Mouse (Mus musculus) heart, adult 18-20 months (tissue): Measurements from ENCODE around the gene Tmem132d. TPM values are rescaled to one million over a fixed set of nuclear protein-coding genes. Genes with fewer than 3 reads are reported as not detected.

ENCODE experiments used
- DNase-seq, 2 experiments: peaks; one replicate each; pipeline ENCODE4 v3.0.0; 2021 to 2022; ENCODE audit warnings: mixed read lengths in 1 of 2
- total RNA-seq, 2 experiments: library from RNA; stranded (reverse); gene quantifications; 2 replicates each; pipeline ENCODE4 v1.2.3; 2021

Gene Tmem132d
- total RNA-seq, 2 experiments from 2014 or later, result not detected

DNA sequence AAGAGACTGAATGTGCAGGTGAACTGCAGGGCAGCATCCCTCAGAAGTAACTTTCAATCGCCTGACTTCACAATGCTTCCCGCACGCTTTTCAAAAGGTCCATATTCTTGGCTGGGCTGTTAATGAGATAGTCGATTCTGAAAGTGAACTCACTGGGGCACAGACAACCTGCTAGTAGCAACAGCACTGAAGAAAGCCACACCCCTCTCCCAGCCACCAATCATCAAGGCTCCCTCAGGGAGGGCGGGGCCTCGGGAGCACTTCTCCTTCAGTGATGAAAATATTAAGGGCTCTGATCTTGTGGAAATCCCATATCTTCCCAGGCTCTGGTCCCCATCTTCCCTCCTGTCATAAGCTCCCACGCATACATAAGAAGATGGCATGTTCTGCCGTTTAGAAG, 27.8 kb downstream of the Tmem132d start:
- no peak for DNase-seq

DNA sequence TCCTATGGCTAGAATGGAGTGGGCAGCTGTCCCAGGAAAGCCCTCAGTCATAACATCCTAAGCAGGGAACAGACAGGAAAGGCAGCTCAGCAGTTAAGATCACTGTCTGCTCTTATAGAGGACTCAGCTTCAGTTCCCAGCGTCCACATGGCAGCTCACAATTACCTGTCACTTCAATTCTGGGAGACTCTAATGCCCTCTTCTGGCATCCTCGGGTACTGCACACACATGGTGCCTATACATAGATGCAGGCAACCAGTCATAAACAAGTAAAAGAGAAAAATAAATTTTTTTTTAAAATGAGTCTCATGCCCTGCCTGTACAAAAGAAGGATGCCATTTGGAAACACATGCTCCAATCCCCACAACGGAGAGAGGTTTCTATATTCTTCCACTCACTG, 28.7 kb downstream of the Tmem132d start:
- DNase-seq, result no peak

DNA sequence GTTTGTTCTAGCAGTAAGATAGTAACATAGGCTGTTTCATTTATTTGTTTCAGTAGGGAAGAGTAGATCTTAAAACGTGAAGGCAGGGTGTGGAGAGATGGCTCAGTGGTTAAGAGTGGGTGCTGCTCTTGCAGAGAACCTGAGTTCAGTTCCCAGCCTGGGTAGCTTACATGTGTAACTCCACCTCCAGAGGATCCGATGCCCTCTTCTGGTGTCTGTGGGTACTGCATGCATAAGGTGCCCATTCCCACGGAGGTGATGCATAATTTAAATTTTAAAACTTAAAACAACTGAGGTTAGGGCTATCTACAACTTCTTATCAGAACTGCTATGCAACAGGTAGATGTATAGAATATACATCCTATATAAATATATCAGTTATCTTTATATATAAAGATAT, 40.5 kb downstream of the Tmem132d start:
- no peak for DNase-seq

DNA sequence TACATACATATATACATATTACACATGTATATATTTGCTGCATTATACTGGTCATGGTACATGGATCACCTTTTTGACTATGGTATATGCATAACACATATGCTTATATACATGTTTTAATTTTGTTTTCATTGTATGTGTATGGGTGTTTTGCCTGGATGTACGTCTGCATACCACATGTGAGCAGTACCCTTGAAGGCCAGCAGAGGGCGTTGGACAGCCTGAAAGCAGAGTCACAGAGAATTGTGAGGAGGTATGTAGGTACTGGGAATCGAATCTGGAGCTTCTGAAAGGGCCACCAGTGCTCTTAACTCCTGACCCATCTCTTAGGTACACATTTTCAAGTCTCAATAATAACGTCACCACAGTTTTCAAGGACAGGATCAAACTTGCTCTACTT, 43.2 kb downstream of the Tmem132d start:
- DNase-seq, result no peak

DNA sequence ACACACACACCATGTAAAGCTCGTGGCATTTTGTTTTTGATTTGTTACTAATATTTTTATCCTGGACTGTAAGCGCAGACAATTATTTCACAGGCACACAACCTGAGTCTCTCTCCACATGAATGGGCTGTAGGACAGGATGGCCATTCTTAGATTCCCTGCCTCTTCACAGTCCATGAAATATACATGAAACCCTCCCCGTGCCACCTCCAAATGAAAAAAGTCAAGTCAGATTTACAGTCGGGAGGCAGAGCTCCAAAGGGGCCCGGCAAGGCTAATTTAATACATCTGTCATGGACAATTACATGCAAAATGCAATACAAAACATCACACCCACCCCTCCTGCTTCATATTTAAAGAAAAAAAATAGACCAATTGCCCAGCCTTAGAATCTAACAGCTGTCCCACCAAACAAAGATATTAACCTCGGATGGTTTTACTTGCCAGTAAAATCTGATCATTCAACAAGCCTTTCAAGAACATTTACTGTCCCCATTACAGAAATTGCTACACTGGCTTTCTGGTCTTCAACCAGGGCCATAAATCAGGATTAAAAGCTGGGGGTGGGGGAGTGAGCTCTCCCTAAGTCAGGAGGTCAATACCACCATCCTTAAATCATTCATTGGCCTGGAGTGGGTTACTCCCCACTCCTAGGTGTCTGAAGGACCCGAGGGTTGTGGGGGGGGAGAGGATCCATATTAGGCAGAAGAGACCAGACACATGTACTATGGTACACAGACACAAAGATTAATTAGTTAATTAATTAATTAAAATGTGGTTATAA, 44.3 kb downstream of the Tmem132d start:
- no peak for DNase-seq

DNA sequence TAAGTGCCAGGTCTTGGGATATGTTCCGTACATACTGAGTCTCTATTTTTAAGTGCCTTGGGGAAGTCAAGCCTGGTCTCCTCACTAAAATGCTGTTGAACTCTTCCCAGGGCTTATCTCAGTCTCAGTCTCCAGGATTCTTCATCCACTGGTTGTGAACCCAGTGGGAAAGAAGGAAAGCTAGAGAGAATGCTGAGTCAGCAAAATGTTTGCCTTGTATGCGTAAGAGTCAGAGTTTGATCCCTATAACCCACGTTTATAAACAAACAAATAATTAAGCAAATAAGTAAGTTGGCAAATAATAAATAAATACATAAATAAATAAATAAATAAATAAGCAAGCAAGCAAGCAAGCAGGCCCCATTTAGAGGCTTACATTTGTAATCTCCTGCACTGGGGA, 63.1 kb downstream of the Tmem132d start:
- no peak for DNase-seq

DNA sequence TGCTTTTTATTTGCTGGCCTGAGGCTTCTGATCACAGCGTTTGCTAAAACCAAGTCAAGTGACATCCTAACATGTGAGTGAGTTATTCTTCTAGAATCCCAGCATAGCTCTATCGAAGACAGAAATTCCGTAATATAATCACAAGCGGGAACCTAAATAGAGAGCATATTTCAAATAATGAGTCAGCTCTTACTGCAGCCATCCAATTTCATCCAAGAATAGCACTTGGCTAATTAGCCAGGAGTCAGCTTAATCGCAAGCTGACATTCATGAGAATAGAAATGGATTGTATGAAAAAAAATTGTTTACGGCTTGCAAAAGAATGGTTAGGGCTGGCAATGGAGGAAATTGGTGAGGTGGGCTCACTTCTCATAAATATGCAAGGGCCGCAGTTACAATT, 63.8 kb downstream of the Tmem132d start:
- DNase-seq, result no peak

DNA sequence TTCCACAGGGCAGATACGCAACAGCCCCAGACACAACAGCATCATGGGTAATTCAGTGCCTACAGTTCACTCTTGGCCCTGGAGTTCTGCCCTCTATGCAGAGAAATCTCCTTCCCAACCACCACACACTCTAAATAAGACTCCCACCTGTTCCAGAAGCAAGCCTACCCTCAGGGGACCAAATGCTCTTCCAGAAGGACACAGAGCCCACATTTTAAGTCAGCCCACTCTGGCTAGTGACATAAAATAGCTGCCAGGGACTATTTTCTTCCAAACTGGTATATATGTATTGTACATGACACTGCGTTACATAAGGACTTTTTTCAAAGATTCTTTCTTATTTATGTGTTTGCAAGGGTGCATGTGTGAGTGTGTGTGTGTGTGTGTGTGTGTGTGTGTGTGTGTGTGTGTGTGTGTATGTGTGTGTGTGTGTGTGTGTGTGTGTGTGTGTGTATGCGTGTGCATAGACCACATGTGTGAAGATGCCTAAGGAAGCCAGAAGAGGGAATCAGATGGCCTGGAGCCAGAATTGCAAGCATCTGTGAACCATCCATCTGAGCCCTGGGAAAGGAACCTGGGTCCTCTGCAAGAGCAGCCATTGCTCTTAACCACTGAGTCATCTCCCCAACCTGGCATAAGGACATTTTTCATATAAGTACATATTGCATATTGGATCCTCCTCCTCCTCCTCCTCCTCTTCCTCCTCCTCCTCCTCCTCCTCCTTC, 67.5 kb downstream of the Tmem132d start:
- DNase-seq, result no peak

DNA sequence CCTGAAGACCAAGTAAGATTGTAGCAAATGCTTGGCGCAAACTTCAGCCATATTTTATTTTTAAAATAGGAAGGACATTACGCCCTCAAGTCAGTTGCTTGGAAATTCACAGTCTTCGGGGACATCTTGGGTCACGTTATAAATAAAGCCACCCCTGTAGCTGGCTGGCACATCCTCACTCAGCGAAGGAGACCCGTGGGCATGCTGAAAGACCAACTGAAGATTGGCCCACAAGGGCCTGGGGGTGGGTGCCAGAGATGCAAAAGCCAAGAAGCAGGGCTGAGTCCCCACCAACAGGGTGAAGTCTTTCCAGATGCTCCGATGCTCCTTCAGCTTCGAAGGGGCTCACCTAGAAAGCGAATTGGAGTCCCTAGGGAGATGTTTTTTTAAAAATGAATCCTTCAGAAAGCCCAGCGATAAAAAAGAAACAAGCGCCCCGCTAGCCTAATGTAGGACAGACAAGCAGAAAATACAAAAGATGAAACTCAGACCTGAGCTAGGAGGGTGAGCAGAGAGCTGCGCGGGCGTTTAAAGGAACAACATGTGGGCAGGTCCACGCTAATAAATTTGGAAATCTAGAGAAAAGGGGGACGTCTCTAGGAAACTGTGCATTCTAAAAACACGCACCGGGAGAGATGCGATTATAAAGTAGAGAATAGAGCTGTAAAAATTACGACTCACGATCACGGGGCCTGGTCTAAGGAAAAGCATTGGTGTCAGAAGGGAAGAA, 71.8 kb downstream of the Tmem132d start:
- DNase-seq, result no peak

DNA sequence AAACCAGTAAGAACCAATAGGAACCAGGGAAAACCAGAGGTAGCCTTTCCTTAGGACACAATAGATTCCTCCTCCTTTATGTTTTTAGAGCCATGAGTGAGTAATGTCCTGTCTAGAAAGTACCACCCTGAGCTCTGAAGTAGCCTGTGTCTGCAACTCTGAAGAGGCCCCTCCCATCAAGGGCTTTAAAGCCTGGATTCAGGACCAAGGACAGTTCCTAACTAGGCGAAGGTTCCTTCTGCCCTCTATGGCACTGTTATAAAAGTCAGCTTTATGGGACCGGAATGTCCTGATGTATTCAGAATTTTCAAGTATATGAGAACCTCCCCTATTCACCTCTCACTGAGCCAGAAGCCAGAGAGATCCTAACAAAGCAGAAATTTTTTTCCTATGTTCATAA, 84.0 kb downstream of the Tmem132d start:
- DNase-seq, result peak in 1 of 2 experiments; percentile 2

DNA sequence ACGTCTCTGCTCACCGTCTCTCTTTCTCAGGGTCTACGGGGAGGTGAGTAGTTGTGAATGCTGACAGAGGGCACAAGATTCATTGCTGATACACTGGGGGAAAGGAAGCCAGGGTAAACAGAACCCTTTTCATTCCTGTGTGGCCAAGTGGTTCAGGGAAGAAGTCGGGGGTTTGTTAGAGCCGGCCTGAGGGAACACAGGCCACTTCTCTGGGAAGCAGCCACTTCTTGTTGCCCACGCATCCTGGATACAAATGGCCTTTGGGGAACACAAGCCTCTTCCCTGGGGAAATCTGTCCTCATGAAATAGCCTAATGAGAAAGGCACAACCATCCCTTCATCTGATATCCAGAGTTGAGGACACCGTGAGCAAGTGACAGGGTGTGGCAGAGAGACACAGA, 96.0 kb downstream of the Tmem132d start:
- DNase-seq, result no peak

DNA sequence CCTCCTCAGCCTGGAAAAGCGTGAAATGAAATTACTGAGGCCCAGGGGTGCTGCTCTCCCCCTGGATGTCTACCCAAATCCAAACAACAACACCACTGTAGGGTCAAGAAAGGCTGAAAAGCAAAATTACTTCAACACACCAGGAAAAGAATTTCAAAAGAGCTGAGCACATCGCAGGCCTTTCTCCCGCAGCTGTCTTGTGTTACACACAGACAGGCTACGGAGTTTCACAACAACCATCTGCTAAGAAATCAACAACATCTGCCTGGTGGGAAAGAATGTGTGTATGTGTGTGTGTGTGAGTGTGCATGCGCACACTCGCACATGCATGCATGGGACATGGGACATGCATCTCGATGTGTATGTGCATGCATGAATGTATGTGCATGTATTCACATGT, 100.1 kb downstream of the Tmem132d start:
- DNase-seq, result no peak

DNA sequence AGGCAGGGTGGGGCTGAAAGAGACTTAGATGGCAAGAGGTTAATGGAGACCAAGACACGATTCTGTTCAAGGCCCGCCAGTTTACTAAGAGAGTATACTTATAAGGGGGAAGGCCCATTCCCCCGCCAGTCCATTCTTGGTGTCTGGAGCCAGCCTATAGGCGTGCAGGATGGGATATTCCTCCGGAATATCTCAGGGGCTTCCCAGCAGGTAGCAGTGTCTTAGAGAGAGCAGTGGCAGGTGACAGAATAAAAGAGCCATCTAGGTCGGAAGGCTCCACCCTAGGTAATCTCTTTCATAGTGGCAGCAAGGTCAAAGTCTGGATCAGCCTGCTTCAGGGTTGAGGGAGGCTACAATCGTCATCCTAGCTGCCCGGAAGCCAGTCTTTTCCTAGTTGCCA, 102.5 kb downstream of the Tmem132d start:
- no peak for DNase-seq

DNA sequence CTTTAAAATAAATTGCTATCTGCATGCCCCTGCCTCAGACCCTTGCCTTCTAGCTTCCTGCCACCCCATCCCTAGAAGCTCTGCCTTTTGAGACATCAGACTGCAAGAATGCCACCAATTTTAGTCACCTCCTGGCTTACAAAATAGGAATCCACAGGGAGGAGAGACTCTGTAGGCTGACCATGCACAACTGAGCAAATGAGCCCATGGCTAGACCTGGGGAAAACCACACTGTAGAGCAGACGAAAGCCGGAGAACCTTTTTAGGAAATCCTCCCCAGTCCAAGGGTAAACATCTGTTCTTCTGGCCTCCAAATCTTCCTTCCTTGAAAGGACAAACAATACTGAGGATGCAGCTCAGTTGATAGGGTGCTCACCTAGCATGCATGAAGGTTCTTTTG, 130.5 kb downstream of the Tmem132d start:
- no peak for DNase-seq

DNA sequence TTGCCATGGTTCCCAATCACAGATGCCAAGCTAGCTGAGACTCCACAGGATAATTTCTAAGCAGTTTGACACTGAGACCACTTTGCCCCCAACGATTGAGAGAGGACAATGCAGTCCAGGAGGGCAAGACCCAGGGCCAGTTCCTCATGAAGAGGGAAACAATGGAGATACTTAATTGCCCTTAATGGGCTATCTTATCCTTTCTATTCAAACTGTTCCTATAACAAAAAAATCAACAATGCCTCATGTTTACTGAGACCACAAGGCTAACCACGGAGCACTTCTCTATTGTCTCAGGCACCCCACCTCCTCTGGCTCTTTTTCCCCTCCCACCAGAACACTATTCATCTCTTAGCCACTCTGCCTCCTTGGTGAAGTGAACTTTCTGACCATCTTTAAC, 141.7 kb downstream of the Tmem132d start:
- DNase-seq, result no peak

DNA sequence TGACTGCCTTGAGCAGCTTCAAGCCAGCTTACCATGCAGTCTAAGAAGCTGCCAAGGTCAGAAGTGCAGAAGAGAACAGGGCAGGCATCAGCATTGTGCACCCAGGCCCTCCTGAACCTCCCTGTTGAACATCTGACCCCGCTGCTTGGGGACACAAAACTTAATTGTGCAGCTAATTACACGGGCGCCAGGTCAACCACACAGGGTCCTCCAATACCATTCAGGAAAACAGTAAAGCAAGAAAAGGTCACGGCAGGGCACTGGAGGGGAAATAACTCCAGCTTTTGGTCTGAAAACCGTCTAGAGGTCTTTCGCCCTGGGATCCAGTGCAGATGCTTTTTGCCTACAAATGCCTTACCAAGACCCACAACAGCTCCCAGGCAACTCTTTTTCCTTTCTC, 159.6 kb downstream of the Tmem132d start:
- no peak for DNase-seq

DNA sequence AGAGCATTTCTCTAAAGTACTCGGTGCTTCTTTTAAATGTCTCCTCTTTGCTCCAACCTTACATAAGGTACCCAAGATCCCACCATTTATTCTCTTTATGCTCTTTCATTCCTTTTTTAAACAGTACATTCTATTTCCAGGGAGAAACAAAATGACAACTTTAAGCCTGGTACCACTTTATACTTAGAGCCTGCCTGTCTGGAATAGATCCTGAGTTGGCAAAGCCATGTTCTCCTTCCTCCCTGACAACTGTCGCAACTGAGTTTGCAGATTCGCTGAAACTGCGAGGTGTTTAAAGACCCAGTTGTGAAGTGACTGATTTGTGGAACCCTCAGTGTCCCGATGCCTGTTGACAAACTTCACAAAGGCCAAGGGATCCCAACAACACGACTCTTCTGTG, 165.5 kb downstream of the Tmem132d start:
- DNase-seq, result no peak

DNA sequence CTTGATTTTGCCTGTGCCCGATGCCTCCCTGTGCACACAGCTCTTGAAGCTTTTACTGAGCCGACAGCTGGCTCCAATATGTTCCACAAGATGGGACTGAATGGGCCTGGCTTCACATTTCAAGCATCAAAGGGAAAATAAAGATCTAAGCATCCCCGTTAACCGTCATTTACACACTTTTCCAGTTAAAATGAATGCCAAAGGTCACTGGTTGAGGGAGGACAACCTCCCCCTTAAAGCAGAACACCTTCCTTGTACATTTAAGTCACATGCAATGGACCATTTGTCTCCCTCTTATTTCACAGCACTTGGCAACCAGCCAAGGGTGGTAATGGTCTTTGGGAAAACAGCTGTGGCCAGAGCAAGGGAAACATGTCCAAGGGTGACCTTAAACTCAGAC, 188.7 kb downstream of the Tmem132d start:
- no peak for DNase-seq

DNA sequence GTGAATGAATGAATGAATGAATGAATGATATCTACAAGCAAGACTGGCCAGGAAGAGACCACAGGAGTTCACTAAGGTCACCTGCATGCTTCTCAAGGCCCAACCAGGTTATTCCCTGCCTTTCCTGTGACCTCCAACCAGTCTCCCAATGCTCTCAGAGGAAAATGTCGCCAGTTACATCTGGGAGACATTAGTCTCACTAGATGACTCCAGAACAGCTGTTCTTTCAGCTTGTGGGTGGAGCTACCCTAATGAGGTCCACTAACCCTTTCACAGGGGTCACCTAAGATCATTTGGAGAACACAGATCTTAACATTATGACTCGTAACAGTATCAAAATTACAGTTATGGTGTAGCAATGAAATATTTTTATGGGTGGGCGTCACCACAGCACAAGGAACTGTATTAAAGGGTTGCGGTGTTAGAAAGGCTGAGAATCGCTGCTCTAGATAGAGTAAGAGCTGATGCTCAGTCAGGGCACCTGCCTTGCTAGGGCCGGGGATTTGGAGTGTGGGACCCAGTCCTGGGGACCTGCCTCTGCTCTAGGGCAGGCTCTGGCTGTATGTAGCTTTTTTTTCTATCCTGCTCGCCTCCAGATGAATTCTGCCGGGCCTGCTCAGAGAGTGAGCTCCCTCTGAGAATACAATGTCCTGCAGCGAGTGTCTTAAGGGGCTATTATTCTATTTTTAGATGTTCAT, 196.1 kb downstream of the Tmem132d start:
- no peak for DNase-seq

DNA sequence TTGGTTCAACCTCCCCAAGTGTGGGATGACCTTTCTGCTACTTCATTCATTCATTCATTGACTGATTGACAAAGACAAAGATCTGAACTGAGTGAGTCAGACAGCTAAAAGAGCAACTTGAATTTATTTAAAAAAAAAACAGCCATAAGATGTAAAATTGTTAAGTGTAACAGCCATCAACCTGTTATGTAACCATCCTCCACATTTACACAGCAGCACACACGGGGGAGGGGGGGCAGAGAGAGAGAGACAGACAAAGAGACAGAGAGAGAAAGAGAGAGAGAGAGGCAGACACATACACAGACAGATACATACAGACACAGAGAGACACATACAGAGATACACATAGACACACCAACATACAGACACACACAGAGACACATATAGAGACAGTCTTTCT, 197.3 kb downstream of the Tmem132d start:
- DNase-seq, result no peak

DNA sequence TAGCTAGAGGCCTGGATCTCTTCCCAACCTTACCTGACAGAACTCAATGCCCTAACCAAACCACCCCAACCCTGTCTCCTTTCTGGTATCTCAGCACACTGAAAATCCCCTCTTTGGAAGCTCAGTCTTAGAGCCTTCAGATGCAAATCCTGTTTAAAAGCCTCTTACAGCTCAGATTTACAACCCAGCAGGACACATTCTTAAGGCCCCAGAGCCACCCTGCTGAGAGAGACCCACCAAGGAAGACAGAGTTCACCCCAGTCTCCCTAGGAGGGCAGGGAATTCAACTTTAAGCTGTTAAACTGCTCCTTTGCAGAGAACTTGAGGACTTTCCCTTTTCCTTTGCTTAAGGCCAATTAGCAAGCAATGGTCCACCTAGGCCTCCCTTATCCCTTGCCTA, 199.8 kb downstream of the Tmem132d start:
- no peak for DNase-seq

DNA sequence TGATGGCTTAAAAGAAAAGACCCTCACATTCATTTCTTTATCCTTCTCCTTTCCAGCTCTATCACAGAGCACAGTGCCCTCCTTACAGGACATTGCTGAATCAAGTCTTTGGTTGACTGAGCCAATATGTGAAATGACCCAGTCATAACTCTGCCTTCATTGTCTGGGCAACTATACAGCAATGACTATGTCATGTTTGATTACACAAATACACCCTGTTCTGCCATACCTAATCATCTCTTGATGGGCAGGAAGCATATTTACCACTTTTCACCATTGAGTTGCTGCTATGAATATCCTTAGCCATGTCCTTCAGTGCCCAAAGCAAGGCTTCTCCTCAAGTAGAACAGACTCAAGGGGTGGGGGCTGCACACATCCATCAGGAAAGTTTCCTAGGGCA, 214.6 kb downstream of the Tmem132d start:
- DNase-seq, result no peak

DNA sequence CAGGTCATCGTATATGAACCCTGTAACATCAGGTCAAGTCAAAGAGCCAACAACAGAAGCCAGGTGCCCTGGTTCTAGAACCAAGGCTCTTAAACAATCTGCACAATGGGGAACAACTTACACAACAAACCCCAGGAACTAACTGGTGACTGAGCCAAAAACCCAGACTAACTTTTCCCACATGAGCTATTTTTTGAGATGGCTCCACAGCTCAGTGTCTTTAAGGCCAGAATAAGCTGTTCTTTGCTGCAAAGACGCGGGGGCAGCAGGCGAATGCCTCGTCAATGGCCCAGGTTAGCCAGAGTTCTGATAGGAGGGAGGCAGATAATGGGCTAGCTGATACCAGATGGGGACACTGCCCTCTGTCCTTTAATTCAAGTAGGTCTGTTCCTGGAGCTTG, 221.8 kb downstream of the Tmem132d start:
- DNase-seq, result no peak
